Mouse (Mus musculus) spleen, postnatal 14 days (tissue): Measurements from ENCODE around the gene Dmwd.

Experiments used
- DNase-seq, 2 experiments: peaks; one replicate each; pipeline ENCODE4 v3.0.0; 2021 to 2022; ENCODE audit warnings: low spot score in 2 of 2

The Dmwd gene

DNA sequence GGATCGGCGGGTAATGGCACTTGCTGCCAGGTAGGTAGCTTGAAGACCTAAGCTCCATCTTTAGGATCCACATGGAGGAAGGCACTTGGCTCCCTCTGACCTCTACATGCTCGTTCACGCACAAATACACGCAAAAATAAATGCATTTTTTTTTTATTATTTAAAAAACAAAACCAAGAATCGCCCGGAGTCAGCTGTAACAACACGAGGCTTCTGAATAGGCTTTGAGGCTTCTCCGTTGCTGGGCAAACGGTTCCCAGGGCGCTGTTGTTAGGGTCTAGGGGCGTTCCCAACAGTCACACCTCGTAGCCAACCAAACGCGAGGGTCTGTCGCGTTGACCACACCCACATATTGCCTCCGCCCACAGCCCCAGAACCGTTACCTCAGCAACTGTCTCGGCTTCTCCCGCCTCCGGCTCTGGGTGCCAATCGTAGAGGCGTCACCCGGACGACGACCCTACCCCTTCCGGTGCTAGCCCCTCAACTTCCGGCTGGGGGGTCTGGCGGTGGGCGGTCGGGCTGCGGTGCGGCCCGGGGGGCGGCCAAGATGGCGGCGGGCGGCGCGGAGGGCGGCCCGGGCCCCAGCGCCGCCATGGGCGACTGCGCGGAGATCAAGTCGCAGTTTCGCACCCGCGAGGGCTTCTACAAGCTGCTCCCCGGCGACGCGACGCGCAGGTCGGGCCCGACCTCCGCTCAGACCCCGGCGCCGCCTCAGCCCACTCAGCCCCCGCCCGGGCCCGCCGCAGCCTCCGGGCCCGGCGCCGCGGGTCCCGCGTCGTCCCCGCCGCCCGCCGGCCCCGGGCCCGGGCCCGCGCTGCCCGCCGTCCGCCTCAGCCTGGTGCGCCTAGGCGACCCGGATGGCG, at the start of gene Dmwd:
Gene Dmwd, plus strand, starts transcription at position 505 of the 863 bp plus-strand sequence.
- peak; percentile 71 to 73 for DNase-seq

DNA sequence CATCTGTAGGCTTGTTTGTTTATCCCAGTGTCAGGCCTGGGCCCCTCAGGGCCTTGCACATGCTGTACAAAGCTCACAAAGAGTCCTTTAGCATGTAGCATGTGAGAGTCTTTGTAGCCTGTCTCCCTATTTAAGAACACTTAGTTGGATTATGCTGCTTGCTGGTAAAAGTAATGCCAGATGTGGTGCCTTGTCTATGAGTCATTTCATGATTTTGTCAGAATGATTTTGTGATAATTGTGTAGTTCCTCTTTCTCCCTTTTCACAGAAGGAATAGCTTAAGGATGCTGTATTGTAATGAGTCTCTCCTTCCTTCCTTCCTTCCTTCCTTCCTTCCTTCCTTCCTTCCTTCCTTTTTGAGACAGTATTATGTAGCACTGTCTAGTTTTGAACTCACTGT, 48.0 kb upstream of the Dmwd start:
- DNase-seq: no peak

DNA sequence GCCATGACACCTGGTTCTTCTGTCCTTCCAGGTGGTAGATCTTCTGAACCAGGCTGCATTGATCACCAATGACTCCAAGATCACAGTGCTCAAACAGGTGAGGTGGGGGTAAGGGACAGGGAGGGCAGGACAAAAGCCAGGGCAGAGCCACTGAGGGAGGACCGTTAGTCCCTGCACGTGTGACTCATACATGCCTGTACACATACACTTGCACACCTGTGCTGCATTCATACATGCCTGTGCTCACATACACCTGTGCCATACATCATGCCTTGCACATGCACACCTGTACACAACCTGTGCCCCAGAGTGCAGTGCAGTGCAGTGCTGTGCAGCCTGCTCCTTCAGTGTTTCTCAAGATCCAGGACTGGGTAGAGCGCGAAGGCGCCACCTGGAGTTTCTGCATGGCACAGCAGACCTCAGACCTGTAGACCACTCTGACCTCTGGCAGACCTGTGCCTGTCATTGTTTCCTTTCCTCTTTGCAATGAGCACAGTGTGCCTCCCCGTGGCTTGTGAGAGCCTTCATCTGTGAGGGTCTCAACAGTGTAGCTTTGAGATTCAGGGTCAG, 46.9 kb upstream of the Dmwd start:
- DNase-seq: peak; percentile 32 to 54

DNA sequence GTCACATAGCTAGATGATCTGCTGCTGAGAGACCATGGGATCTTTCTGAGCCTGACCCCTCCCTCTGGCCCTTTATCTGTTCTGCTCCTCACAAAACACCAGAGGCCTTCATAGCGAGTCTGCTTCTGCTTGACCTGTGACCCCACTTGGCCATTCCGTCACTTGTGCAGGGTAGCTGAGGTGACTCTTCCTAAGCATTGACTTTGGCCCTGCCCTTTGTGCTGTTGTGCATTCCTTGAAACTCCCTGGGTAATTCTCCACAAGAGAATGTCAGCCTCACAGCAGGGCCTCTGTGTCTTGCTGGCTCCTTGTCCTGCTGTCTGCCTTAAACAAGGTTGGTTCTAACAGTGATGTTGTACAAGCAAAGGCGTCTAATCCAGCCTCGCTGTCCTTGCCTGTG, 44.4 kb upstream of the Dmwd start:
- DNase-seq: no peak

DNA sequence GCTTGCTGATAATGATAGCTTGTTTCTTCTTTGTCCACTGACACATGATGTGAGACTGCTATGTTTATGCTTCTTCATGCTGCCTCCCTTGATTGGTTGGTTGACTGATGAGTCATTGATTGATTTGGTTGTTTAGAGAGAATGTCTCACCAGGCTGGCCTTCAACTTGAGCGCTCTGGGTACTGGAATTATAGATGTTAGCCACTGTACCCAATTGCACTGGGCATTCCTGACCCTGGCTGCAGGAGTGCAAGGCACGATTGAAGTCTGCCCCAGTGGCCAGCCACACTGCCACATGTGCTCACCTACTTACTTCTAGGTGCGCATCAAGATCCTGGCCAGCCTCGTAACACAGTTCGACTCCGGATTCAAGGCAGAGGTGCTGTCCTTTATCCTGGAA, 31.4 kb upstream of the Dmwd start:
- no peak for DNase-seq

DNA sequence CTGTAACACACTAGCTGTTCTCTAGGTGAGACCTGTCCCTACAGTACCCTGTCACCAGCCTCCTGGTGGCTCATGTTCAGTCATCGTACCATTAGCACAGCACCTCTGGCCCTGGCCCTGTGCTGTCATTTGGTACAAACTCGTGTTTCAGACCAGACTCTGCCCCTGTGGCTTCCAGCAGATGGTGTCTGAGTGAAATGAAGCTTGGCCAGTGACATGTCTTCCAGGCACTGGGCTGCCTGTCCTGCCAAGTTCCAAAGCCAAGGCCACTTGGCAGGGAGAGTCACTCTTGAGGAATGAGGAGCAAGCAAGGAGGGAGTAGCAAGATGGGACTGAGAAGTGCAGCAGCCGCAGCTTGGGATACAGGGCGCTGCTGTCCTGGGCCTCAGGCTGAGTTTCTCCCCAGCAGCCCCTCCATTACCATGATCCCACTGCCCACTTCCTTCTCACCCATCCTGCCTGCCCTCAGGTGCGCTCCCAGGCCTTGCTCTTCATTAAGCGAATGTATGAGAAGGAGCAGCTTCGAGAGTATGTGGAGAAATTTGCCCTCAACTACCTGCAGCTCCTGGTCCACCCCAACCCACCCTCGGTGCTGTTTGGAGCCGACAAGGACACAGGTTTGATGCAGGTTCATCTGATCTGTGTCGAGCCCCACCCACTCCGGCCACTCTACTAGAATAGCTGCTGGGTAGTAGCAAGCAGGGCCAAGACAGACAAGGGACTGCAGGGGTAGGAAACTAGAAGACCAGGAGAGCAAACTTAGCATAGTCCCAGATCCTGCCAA, 29.5 kb upstream of the Dmwd start:
- no peak for DNase-seq

DNA sequence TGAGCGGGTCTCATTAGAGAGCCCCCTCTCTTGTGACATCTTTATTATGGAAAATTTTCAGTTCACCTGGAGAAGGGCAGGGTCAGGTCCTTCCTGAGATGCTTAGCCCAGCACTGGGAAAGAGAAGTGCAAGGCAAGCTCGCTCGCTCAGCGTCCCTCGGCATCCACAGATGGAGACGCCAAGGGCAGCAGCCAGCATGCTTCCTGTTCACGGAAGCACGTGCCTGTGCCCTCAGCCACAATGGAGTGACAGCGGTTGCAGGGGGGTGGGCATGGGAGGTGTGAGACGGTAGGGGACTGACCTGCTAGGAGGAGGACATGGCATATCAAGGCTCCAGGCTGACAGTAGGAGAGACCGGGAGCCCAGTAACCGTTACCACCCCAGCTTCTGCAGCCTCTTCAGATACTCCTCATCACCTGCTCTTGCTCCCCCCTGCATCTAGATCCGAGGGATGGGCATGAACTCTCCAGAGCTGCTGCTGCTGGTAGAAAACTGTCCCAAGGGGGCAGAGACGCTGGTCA, 28.0 kb upstream of the Dmwd start:
- DNase-seq: no peak

DNA sequence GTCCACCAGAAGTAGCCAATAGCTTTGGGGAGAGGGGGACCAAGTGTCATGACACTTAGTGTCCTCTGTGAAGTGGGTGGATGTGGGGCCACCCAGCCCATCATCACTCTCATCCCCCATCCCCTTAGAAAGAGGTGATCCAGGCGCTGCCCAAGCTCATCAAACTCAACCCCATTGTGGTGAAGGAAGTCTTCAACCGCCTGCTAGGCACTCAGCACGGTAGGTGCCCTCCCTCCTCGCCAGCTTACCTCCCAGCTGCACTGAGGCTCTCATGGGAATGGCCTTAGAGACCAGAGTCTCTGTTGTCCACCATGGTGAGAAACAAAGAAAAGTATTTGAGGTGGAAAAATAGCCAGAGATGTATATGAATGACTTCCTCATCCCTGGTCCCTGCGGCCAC, 26.8 kb upstream of the Dmwd start:
- DNase-seq: no peak

DNA sequence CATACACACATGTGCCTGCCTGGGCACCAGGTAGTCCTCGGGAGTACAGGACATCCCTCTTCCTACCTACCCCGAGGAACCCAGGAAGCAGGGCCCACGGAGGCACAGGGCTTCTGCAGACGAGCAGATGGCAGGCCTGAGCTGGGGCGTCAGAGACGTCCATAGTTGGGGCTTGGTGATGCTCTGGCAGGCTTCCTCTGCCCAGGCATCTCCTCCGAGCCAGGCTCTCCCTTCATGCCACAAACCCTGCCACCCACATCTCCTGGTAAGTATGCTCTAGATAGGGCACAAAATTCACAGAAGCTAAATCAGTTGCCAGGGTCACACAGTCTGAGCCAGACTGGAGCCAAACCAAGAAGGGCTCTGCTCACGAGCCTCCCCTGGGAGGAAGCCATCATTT, 25.9 kb upstream of the Dmwd start:
- DNase-seq: no peak

DNA sequence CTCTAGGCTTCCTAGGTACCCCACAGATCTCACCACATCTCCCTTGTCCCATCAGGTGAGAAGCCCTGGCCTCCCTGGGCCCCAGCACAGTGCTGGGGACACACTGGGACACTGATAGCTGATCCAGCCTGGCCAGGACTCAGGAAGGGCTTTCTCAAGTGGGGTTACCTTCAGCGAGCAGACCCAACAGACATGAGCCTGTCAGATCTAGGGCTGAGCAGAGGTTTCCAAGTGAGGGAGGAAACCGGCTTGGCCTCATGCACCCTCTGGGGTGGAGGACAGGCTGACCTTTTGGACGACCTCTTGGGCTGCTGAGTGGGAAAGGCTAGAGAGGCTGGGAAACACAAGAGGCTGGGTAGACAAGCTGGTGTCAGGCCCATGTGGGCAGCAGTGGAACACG, 24.9 kb upstream of the Dmwd start:
- DNase-seq: no peak

DNA sequence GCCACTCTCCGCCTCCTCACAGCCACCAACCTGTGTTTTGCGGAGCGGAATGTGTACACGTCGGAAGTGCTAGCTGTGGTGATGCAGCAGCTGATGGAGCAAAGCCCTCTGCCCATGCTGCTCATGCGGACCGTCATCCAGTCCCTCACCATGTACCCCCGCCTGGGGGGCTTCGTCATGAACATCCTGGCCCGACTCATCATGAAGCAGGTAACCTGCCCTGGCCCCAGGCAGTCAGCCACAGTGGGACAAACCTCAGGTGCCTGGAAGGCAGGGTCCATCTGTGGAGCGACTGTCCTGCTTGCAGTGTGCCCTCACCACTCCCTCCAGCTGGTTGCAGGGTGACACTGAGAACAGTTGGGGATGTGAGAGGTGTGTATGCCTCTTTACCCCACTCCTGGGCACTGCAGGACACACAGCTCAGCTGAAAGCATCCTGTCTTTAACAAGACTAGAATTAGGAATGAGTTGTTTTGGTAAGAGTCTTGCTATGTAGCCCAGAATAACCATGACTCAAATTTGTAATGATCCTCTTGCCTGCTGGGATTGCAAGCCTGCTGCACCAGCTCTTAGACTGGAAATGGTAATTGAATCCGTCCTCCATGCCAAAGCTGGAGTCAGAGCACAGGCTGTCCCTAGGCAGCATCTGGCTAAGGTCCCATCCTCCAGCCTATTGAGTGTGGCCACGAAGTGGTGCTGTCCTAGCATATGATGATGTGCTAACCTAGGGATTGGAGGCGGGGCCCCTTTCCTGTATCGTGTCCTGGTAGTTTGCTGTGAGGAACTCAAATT, 23.5 kb upstream of the Dmwd start:
- DNase-seq: no peak

DNA sequence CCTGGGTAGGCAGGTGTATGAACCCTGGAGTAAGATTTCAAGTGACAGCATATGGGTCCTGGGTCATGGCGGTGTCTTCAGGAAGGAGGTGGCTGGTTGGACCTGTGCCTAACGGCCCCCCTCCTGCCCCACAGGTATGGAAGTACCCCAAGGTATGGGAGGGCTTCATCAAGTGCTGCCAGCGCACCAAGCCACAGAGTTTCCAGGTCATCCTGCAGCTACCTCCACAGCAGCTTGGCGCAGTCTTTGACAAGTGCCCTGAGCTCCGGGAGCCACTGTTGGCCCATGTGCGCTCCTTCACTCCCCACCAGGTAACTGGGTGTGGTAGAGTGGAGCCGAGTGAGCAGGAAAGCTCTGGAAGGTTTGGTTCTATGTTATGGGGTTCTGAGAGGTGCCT, 22.9 kb upstream of the Dmwd start:
- no peak for DNase-seq

DNA sequence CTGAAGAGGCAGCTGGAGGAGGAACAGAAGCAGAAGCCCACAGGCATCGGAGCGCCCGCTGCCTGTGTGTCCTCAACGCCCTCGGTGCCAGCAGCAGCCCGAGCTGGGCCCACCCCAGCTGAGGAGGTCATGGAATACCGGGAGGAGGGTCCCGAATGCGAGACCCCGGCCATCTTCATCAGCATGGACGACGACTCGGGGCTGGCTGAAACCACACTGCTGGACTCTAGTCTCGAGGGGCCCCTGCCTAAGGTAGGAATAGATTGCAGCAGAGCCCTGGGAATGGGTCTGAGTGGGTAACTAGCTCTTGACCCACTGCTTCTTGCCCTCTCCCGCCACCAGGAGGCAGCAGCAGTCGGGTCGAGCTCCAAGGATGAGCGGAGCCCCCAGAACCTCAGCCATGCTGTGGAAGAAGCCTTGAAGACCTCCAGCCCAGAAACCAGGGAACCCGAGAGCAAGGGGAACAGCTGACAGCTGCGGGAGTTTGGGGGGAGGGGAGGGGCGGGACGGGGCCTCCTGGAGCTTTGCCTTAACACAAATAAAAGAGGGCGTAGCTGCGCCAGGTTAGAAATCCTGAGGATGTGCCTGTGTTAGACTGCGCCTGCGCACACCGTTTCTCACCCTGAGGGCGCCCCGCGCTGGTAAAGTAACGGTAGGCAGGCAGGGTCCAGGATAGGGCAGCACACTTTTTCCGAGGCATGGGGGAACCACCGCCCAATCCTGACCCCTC, 21.8 kb upstream of the Dmwd start, which contains the start of gene Rsph6a:
Gene Rsph6a, plus strand, starts transcription at position 644 of the 730 bp plus-strand sequence.
- no peak for DNase-seq

DNA sequence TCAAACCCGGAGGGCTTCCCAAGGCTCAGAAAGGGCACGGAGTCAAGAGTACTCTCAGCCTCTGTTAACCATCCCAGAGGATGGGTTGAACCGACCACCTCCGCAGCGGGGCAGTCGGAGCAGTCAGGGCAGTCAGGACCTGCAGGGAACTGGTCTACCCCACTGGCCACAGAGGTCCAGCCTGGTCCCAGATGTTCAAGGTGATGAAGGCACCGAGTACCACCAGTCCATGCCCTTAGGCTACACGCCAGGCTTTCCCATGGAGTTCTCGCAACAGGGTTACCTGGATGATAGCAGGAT, 21.3 kb upstream of the Dmwd start:
- no peak for DNase-seq

DNA sequence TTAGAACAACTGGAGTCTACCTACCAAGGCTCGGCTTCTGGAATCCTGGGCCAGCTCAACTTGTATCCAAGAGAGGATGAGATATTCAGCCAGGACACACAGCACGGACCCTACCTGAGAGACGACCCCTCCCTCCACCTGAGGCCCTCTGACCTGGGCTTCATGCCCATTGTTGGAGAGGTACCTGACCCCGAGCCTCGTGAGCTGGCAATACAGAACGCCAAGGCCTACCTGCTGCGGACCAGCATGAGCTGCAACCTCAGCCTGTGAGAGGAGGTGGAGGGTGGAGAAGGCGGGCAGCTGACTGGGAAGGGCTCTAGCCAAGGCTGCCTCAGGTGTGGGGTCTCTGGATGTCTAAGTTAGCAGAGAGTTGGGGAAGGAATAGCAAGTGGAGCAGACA, 20.9 kb upstream of the Dmwd start:
- DNase-seq: no peak

DNA sequence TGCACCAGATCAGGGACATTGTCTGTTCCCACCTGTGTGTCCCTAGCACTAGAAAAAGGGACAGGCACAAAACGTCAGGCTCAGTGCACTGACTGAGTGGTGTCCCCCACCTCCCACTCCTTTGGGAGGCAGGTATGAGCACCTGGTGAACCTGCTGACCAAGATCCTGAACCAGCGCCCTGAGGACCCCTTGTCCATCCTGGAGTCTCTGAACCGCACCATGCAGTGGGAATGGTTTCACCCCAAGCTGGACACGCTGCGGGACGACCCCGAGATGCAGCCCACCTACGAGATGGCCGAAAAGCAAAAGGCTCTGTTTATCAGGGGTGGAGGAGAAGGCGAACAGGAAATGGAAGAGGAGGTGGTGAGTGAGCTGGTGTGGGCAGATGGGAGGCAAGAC, 18.6 kb upstream of the Dmwd start:
- DNase-seq: no peak

DNA sequence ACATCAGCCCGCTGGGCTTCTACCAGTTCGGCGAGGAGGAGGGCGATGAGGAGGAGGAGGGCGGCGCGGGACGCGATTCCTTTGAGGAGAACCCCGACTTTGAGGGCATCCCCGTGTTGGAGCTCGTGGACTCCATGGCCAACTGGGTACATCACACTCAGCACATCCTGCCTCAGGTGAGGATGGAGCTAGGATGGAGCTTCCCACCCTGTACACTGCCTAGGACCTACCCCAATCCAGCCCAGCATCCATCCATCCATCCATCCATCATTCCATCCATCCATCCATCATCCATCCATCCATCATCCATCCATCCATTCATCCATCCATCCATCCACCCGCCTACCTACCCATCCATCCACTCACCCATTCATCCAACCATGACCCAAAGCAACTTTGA, 10.1 kb upstream of the Dmwd start:
- no peak for DNase-seq

DNA sequence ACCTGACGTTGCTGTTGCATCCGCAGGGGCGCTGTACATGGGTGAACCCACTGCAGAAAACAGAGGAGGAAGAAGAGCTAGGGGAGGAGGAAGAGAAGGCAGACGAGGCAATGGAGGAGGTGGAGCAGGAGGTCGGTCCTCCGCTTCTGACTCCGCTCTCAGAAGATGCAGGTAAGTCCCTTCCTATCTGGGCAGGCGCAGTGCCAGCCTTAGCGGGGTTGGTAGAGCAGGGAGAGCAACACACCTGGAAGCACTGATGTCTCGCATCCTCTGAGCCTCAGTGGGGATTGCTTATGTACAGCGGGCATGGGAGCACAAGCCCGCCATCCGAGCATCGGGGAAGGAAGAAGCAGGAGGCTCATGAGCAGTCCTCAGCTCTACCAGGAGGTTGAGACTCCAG, 9.0 kb upstream of the Dmwd start:
- DNase-seq: no peak

DNA sequence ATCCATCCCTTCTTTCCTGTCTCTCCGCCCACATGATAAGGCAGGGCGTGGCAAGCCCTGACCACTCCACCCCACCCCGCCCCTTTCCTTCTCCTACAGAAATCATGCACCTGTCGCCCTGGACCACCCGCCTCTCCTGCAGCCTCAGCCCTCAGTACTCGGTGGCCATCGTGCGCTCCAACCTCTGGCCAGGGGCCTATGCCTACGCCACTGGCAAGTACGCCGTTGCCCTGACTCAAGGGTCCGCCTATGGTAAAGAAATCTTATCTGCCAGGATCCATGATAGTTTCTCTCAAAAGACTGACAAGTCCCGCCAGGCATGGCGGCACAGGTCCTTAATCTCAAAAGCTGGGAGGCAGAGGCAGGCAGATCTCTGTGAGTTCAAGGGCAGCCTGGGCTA, 8.1 kb upstream of the Dmwd start:
- DNase-seq: no peak

DNA sequence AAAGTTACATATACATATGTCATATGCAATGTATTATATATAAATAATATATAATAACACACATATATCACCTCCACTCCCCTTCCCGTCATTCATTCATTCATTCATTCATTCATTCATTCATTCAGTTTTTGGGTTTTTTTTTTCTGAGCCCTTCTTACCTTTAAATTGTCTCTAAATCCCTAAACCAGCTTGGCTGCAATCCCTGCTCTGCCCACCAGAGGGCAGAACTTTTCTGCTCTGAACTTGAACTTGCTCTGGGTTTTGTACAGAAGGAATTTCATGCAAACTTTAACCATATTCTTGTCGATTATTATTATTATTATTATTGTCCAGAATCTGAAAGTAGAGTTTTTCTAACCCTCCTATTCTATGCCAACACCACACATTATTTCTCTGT, 7.3 kb upstream of the Dmwd start:
- peak; percentile 60 to 72 for DNase-seq

DNA sequence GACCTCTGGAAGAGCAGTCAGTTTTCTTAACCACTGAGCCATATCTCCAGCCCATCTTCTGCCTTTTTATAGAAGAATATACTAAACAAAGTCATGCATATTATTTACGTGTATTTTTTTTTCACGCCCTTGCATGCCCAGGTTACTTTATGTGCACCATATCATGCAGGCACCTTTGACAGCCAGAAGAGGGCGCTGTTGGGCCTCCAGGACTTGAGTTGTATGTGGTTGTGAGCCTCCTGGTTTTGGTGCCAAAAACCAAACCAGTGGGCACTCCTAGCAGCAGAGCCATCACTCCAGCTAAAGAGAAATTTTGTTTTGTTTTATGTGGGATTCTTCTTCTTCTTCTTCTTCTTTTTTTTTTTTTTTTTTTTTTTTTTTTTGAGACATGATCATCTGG, 6.5 kb upstream of the Dmwd start:
- DNase-seq: no peak
